Mouse (Mus musculus): Measurements from ENCODE around the gene AI837181.

AI837181 gene

DNA sequence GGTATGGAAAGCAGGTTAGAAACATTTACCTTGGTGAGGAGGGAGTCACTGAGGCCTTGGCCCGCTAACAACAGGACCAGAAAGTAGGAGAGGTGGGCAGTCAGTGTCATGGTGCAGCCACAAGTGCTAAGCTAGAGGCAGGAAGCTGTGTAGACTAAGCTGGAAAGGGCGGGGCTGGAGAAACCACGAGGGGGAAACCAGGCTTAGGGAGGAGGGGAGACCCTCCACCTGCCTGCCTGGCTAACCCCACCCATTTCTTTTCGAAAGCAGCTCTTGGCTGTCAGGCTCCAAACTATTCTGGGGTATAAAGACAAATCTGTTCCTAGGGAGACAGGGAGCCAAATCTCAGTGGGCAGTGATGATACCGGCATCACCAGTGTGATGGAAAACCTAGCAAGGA is 43.4 kb downstream of the AI837181 start, which contains the start of gene Ctsw:
TSS of gene Ctsw (minus strand) at position 134 of the 400 bp plus-strand sequence.
- no peak for DNase-seq (ENCODE audit: extremely low read depth, low read depth, low spot score)

DNA sequence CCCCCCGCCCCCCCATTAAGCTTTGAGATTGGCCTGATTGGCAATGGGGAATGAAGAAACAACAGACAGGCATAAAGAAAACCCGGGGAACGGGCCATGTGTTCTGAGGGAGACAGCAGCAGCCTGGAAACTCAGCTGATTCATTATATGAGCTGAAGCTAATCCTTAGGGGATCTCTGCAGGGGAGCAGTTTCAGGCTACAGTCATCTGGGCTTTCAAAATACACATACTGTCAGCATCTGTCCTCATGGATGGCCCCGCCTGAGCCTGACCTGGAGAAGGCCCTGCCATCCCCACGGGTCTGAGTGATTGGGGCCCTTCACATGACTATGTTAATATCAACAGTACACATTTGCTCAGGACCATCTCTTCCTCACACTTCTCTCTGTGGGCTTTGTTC is 46.9 kb downstream of the AI837181 start:
- DNase-seq (ENCODE audit: extremely low read depth, low read depth, low spot score): no peak

DNA sequence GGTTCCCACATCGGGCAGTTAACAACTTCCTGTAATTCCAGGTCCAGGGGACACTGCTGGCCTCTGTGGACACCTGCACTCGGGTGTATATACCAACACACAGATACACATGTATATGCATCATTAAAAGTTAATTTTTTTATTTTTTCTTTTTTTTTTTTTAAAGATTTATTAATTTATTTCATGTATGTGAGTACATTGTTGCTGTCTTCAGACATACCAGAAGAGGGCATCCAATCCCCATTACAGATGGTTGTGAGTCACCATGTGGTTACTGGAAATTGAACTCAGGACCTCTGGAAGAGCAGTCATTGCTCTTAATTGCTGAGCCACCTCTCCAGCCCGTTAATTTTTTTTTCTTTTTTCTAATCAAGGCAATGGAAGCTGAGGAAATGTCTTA is 47.9 kb downstream of the AI837181 start:
- DNase-seq (ENCODE audit: extremely low read depth, low read depth, low spot score): no peak

DNA sequence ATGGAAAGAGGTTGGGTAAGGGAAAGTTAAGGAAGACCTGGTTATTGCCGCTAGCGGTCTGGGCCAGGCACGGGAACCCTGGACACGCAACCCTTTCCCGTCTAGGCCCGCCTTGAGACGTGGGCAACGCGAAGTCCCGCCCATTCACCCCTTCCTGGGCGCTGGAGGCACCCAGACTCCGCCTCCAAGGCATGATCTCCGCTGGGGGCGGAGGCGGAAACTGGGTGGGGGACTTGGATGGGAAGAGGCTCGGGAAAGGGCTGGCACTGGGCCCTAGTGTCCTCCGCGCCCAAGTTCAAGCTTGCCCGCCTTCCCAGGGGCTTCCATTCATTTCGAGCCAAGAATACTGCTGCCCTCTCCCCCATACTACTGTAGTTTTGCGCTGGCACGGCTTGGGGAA is 48.8 kb downstream of the AI837181 start, which contains the start of gene Efemp2:
TSS of gene Efemp2 (plus strand) at position 235 of the 400 bp plus-strand sequence.
- DNase-seq (ENCODE audit: extremely low read depth, low read depth, low spot score): no peak

DNA sequence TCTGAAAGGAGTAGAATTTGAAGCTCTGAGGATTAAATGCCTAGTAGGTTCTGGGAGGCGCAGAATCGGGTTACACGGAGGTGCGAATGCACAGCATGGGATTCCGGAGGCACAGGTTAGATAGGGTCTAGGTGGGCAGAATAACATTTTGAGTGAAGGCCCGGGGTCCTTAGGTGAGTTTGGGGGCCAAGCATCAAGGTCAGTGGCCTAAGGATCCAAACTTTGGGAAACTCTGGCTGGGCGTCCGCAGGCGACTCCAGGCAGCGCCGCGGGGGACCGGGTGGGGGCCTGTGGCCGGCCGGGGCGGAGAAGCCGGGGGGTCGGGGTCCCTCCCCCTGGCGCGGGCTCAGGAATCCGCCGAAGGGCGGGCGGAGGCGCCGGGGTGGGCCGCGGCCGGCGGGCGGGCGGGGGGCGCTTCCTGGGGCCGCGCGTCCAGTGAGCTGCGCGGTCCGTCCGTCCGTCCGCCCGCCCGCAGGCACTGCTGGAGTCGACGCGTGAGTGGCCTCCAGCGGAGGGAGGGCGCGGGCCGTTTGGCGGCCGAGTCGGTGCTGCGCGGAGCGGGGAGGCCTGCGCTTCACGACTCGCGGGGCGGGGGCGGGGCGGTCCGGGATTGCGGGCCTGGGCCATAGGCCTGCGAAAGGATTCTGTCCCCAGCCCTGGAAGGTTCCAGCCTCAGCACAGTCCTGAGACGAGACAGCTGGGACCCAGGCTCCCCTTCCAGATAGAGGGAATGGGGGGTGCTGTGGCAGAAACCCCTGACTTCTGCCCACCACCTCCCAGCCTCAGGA is 49.5 kb downstream of the AI837181 start:
- no peak for DNase-seq (ENCODE audit: extremely low read depth, low read depth, low spot score)

DNA sequence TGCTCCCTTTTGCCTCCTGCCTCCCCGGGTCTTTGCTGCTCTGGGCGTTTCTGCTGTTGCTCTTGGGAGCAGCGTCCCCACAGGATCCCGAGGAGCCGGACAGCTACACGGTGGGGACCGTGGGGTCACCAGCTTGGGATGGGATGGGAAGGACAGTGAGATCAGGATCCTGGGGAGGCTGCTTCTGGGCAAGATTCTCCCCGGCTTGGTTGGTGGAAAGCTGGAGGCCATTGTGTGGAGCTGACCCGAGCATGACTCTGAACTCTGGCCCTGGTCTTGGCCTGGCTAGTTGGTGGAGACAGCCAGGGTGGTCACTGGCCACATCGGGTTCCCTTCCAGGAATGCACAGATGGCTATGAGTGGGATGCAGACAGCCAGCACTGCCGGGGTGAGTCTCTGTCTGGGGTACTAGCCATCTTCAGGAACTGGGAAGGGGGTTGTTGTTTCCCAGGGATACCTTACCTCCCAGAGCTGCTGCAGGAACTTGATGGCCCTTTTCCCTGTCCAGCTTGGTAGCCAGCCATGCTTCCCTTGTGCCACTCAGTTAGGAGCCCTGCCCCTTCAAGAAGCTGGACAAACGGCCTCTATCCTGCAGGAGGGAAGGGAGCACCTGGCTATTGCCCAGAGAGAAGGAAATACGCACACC is 50.2 kb downstream of the AI837181 start:
- DNase-seq (ENCODE audit: extremely low read depth, low read depth, low spot score): no peak

All from fat pad, adult 2 months (tissue).